Mouse (Mus musculus): Measurements from ENCODE around the gene Slc43a2. TPM values are rescaled to one million over a fixed set of nuclear protein-coding genes. Genes with fewer than 3 reads are reported as not detected.

Slc43a2 gene
- total RNA-seq, 2 experiments from 2014 or later, result 25.3 to 30.8 TPM

- intact Hi-C loops (cut with DNase I; ENCODE audit: low total_unique reads), result no loop called here
- DNase-seq, result no peak
Observed at GRCm38 (mm10) chr11:75525531-75526125, 5.9 kb upstream of the Slc43a2 start.

- no peak for DNase-seq
- intact Hi-C loops (cut with DNase I; ENCODE audit: low total_unique reads), result no loop called here
Observed at GRCm38 (mm10) chr11:75526943-75527342, 4.6 kb upstream of the Slc43a2 start.

GRCm38 (mm10) chr11:75529771-75530170 is 1.7 kb upstream of the Slc43a2 start:
- no peak for DNase-seq
- intact Hi-C loops (cut with DNase I; ENCODE audit: low total_unique reads), result loop anchor here (2.0 kb wide), 1 partner anchor 45 kb away; no protein-coding TSS in a partner anchor

- intact Hi-C loops (cut with DNase I; ENCODE audit: low total_unique reads), result no loop called here
- peak; percentile 97 for DNase-seq
Observed at GRCm38 (mm10) chr11:75530325-75530724, 1.2 kb upstream of the Slc43a2 start.

- no peak for DNase-seq
- intact Hi-C loops (cut with DNase I; ENCODE audit: low total_unique reads), result no loop called here
Observed at GRCm38 (mm10) chr11:75530845-75531373, 585 bp upstream of the Slc43a2 start.

GRCm38 (mm10) chr11:75532340-75533277 is 1.1 kb downstream of the Slc43a2 start:
- no peak for DNase-seq
- intact Hi-C loops (cut with DNase I; ENCODE audit: low total_unique reads), result no loop called here

- no peak for DNase-seq
- intact Hi-C loops (cut with DNase I; ENCODE audit: low total_unique reads), result no loop called here
Observed at GRCm38 (mm10) chr11:75533314-75534015, 2.0 kb downstream of the Slc43a2 start.

GRCm38 (mm10) chr11:75534286-75535033 is 3.0 kb downstream of the Slc43a2 start:
- intact Hi-C loops (cut with DNase I; ENCODE audit: low total_unique reads), result no loop called here
- DNase-seq, result no peak

- intact Hi-C loops (cut with DNase I; ENCODE audit: low total_unique reads), result no loop called here
- no peak for DNase-seq
Observed at GRCm38 (mm10) chr11:75535106-75535795, 3.8 kb downstream of the Slc43a2 start.

GRCm38 (mm10) chr11:75536255-75537024 is 4.9 kb downstream of the Slc43a2 start:
- DNase-seq, result no peak
- intact Hi-C loops (cut with DNase I; ENCODE audit: low total_unique reads), result loop anchor here (2.0 kb wide), 1 partner anchor 36 kb away; no protein-coding TSS in a partner anchor

GRCm38 (mm10) chr11:75537025-75537414 is 5.5 kb downstream of the Slc43a2 start:
- intact Hi-C loops (cut with DNase I; ENCODE audit: low total_unique reads), result loop anchor here (2.0 kb wide), 1 partner anchor 36 kb away; no protein-coding TSS in a partner anchor
- no peak for DNase-seq

GRCm38 (mm10) chr11:75537491-75538183 is 6.1 kb downstream of the Slc43a2 start:
- intact Hi-C loops (cut with DNase I; ENCODE audit: low total_unique reads), result loop anchor here (2.0 kb wide), 1 partner anchor 35 kb away; no protein-coding TSS in a partner anchor
- DNase-seq, result peak; percentile 32

GRCm38 (mm10) chr11:75538184-75538969 is 6.9 kb downstream of the Slc43a2 start:
- intact Hi-C loops (cut with DNase I; ENCODE audit: low total_unique reads), result no loop called here
- DNase-seq, result peak; percentile 38

- no peak for DNase-seq
- intact Hi-C loops (cut with DNase I; ENCODE audit: low total_unique reads), result no loop called here
Observed at GRCm38 (mm10) chr11:75538970-75539299, 7.4 kb downstream of the Slc43a2 start.

GRCm38 (mm10) chr11:75540209-75540608 is 8.7 kb downstream of the Slc43a2 start:
- DNase-seq, result peak; percentile 50
- intact Hi-C loops (cut with DNase I; ENCODE audit: low total_unique reads), result no loop called here

GRCm38 (mm10) chr11:75540710-75541581 is 9.5 kb downstream of the Slc43a2 start:
- DNase-seq, result no peak
- intact Hi-C loops (cut with DNase I; ENCODE audit: low total_unique reads), result no loop called here

All from gastrocnemius, postnatal 14 days (tissue).